Mouse (Mus musculus) E14TG2a.4 (cell line): Measurements from ENCODE around the gene Smoc2.

Experiments used
- H3K27me3 ChIP-seq: 2 replicates; pipeline ENCODE4 v1.6.1; 2014; ENCODE audit warnings: low read length, control low read depth; ENCODE audit not compliant: insufficient read depth
- H3K36me3 ChIP-seq: 2 replicates; pipeline ENCODE4 v1.6.1; 2014; ENCODE audit warnings: low read length, control low read depth; ENCODE audit not compliant: insufficient read depth
- H3K4me1 ChIP-seq: replicated peaks from 2 replicates; pipeline ENCODE4 v1.6.1; 2014; ENCODE audit warnings: low read depth, low read length, control low read depth
- H3K4me3 ChIP-seq: replicated peaks from 2 replicates; pipeline ENCODE4 v1.5.1; 2014; ENCODE audit warnings: mild to moderate bottlenecking, low read length
- H3K9me3 ChIP-seq: 2 replicates; pipeline ENCODE4 v1.6.1; 2014; ENCODE audit warnings: low read length, control low read depth
- CTCF ChIP-seq: conservative IDR thresholded peaks from 2 replicates; pipeline ENCODE4 v1.5.1; 2014; ENCODE audit warnings: low read length
- NANOG ChIP-seq: IDR thresholded peaks from 2 replicates; pipeline ENCODE4 v1.6.1; 2014; ENCODE audit warnings: borderline replicate concordance, low read length, mixed read lengths
- POU5F1 ChIP-seq: IDR thresholded peaks from 2 replicates; pipeline ENCODE4 v1.6.1; 2014; ENCODE audit warnings: low read length, borderline replicate concordance

Smoc2 gene

GRCm38 (mm10) chr17:14394861-14395260 lies 115.6 kb downstream of the Smoc2 start:
- Histone ChIP-seq H3K4me1 (no peaks in the 10 kb centered on the region), H3K9me3 (peaks cover 2% of the 10 kb centered on the region; the same call in 1 of the 2 replicates), H3K36me3 (no peaks in the 10 kb centered on the region), H3K4me3 (no peak overlapping the region), H3K27me3 (no peaks in the 10 kb centered on the region; the same call in 1 of the 2 replicates)
- no peak for TF ChIP-seq POU5F1
- TF ChIP-seq CTCF: no peak
- TF ChIP-seq NANOG: no peak

DNA sequence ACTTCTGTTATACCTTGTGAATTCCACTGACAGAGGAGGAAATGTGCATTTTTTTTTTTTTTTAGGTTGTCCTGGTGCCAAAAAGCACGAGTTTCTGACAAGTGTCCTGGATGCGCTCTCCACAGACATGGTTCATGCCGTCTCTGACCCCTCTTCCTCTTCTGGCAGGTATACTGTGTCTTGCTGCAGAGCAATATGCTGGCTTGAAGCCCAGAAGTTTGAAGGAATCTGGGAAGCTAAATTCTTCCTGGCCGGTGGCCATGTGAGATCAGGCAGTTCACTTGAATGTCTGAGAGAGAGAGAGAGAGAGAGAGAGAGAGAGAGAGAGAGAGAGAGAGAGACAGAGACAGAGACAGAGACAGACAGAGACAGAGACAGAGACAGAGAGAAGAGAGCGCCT lies 118.2 kb downstream of the Smoc2 start:
- H3K9me3 ChIP-seq: peaks cover 3% of the 10 kb centered on the region; the same call in 1 of the 2 replicates
- H3K36me3 ChIP-seq: no peaks in the 10 kb centered on the region
- no peak for TF ChIP-seq CTCF
- no peak for TF ChIP-seq POU5F1
- no peak for TF ChIP-seq NANOG
- H3K27me3 ChIP-seq: no peaks in the 10 kb centered on the region; the same call in 1 of the 2 replicates
- no peaks in the 10 kb centered on the region for H3K4me1 ChIP-seq
- H3K4me3 ChIP-seq: no peak overlapping the region

DNA sequence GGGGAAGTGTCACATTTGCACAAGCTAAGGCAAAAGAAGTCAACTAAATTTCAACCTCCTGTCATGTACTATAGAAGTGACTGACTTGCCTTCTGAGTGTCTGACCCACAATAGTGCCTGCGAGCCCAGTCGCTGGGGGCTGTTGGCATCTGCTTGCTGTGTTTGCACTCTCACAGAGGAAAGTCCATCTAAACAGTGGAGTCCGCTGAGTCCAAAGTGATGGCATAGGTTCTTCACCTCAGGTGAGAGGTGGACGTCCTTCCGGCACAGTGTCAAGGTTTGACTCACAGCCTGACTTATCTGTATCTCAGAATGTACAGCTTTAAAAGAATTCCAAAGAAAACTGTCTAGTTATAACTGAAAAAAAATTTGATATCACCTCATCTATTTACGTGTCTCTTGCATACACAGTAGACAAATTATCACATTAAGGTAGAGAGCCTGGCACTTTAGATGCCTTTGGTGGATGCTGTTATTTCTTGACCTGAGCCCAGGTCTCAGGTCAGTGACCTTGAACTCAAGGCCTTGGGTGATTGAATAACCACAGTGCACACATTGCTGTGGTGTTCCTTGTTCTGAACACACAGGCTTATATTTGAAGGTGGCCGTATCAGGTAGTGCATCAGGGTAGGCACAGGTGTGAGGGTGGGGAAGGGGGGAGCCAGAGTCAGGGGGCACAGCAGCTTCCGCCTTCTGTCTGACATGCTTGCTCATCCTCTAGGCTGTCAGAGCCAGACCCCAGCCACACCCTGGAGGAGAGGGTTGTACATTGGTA lies 119.5 kb downstream of the Smoc2 start:
- TF ChIP-seq NANOG: no peak
- no peak for TF ChIP-seq POU5F1
- TF ChIP-seq CTCF: no peak
- no peaks in the 10 kb centered on the region for H3K36me3 ChIP-seq
- no peaks in the 10 kb centered on the region for H3K4me1 ChIP-seq
- peaks cover 3% of the 10 kb centered on the region; the same call in 1 of the 2 replicates for H3K9me3 ChIP-seq
- H3K27me3 ChIP-seq: no peaks in the 10 kb centered on the region; the same call in 1 of the 2 replicates
- no peak overlapping the region for H3K4me3 ChIP-seq

GRCm38 (mm10) chr17:14400960-14401359 lies 121.7 kb downstream of the Smoc2 start:
- H3K4me3 ChIP-seq: no peak overlapping the region
- no peaks in the 10 kb centered on the region for H3K4me1 ChIP-seq
- no peaks in the 10 kb centered on the region for H3K27me3 ChIP-seq
- H3K9me3 ChIP-seq: peaks cover 3% of the 10 kb centered on the region; the same call in 1 of the 2 replicates
- no peak for TF ChIP-seq NANOG
- no peak for TF ChIP-seq POU5F1
- TF ChIP-seq CTCF: no peak
- H3K36me3 ChIP-seq: no peaks in the 10 kb centered on the region

- no peak for TF ChIP-seq CTCF
- no peak for TF ChIP-seq POU5F1
- TF ChIP-seq NANOG: no peak
- H3K4me3 ChIP-seq: no peak overlapping the region
These were observed 128.6 kb downstream of the Smoc2 start for GRCm38 (mm10) chr17:14407874-14408273.

DNA sequence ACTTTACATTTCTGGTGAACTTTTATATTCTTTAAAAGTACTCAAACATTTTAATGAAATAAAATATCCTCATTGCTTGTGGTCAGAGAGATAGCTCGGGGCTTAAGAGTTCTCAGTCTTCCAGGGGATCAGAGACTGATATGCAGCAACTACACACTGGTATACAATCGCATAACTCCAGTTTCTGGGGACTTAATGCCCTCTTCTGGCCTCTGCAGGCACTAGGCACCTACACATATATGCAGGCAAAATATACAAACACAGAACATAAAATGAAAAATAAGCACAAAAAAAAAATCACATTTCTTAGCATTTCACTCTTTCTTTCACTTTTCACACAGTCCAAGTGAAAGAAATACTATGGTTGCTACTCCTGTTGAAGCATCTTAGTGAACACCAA lies 133.2 kb downstream of the Smoc2 start:
- TF ChIP-seq NANOG (no peak), POU5F1 (no peak), CTCF (no peak)
- no peaks in the 10 kb centered on the region for H3K4me1 ChIP-seq
- peaks cover 8% of the 10 kb centered on the region for H3K27me3 ChIP-seq
- no peaks in the 10 kb centered on the region for H3K9me3 ChIP-seq
- no peaks in the 10 kb centered on the region for H3K36me3 ChIP-seq
- H3K4me3 ChIP-seq: no peak overlapping the region

More at GRCm38 (mm10) chr17:14407874-14408273, 128.6 kb downstream of the Smoc2 start:
- Histone ChIP-seq H3K4me1 (no peaks in the 10 kb centered on the region), H3K27me3 (peaks cover 8% of the 10 kb centered on the region), H3K36me3 (no peaks in the 10 kb centered on the region), H3K9me3 (no peaks in the 10 kb centered on the region)

- Histone ChIP-seq H3K4me3 (no peak overlapping the region), H3K9me3 (no peaks in the 10 kb centered on the region), H3K36me3 (no peaks in the 10 kb centered on the region), H3K27me3 (peaks cover 8% of the 10 kb centered on the region), H3K4me1 (no peaks in the 10 kb centered on the region)
- TF ChIP-seq NANOG (no peak), POU5F1 (no peak), CTCF (no peak)
These were observed 135.2 kb downstream of the Smoc2 start for GRCm38 (mm10) chr17:14414511-14414910.

DNA sequence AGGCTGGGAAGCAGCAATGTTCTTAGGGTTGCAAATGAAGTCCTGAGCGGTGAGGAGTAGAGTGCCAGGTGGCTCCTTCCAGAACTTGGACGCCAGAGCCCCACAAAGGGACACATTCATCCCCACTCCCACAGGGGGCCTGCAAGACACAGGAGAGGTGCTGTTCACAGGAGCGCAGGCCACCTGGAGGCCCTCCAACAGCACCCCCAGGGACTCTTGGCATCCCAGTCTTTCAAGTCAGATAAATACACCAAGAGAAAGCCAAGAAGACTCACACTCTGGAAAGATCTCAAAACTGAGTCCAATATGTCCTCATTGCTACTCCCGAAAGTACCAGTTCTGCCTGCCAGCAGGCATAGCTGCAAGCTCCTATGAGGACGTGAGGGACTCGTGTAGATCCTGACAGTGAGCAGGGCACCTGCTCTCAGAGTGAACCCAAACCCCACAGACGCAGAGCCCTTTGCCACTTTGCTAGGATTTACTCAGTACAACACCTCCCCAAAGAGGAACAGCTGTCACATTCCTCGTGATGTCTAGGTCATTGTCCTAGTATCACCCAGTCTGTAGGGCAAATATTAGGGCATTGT lies 141.2 kb downstream of the Smoc2 start:
- peaks cover 26% of the 10 kb centered on the region for H3K9me3 ChIP-seq
- TF ChIP-seq POU5F1: no peak
- TF ChIP-seq NANOG: no peak
- TF ChIP-seq CTCF: no peak
- no peaks in the 10 kb centered on the region for H3K27me3 ChIP-seq
- H3K36me3 ChIP-seq: no peaks in the 10 kb centered on the region
- no peak overlapping the region for H3K4me3 ChIP-seq
- H3K4me1 ChIP-seq: no peaks in the 10 kb centered on the region

DNA sequence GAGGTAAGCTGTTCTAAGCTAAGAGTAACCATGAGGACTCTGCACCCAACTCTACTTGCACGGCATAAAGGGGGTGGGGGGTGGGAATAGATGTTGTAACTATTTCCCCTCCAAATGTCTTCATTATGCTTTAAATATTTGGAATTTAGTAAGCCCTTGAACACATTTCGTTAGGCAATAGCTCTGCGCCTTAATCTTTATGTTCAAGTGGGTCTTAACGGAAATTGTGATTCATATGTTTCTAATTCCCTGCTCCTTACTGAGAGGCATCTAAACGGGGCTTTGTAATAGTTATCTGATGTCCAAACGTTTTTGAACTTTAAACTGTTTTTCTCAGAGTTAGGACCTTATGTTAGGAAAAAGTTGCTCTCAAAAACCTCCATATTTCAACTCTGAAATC lies 147.2 kb downstream of the Smoc2 start:
- H3K27me3 ChIP-seq: no peaks in the 10 kb centered on the region
- no peak for TF ChIP-seq NANOG
- no peak for TF ChIP-seq CTCF
- TF ChIP-seq POU5F1: no peak

More for the DNA sequence above, 147.2 kb downstream of the Smoc2 start:
- Histone ChIP-seq H3K4me3 (no peak overlapping the region), H3K9me3 (peaks cover 26% of the 10 kb centered on the region), H3K4me1 (no peaks in the 10 kb centered on the region), H3K36me3 (no peaks in the 10 kb centered on the region)
